ENCODE assay signal across 8 mouse cellular contexts in genomic region chr6:127853771-127854687, GRCm38 (mm10). TPM values are rescaled to one million over a fixed set of nuclear protein-coding genes. Genes with fewer than 3 reads are reported as not detected.
DNase-seq lines count a peak whose midpoint lies in the region; ATAC-seq lines count a peak whose summit lies in the region.

No protein-coding gene starts in this region.

- H3K36me3 ChIP-seq in heart, embryonic 12.5 days: no peaks in the 10 kb centered on the region
- H3K36me3 ChIP-seq in lung, embryonic 16.5 days (ENCODE audit: control insufficient read depth, insufficient read depth, low read length): no peaks in the 10 kb centered on the region

- no peaks in the 10 kb centered on the region for H3K9me3 ChIP-seq in heart, embryonic 12.5 days (replicated peaks)
- no peaks in the 10 kb centered on the region for H3K9me3 ChIP-seq in lung, embryonic 16.5 days (ENCODE audit: control insufficient read depth, low read length)

- no peak overlapping the region for H3K9ac ChIP-seq in heart, embryonic 12.5 days
- H3K9ac ChIP-seq in lung, embryonic 16.5 days (ENCODE audit: low read length): no peak overlapping the region

- peak; percentile 38 for DNase-seq in Muller cell, postnatal 12 days (ENCODE audit: inconsistent ontology term)
- peak; percentile 48 for DNase-seq in brain, adult 2 months (ENCODE audit: low read depth, low spot score)
- DNase-seq in urinary bladder, adult 2 months (ENCODE audit: low spot score): no peak
- no peak for DNase-seq in c-Kit-positive CD71-positive TER-119-positive erythroid progenitor cells, embryonic 14.5 days (ENCODE audit: low spot score)
- DNase-seq in kidney, postnatal 36 days: no peak
- no peak for DNase-seq in cerebellum, adult 9-11 months

- peak overlapping the region; percentile 50 for H3K4me2 ChIP-seq in heart, embryonic 12.5 days
- H3K4me2 ChIP-seq in lung, embryonic 16.5 days (ENCODE audit: low read depth, low read length): peak overlapping the region; percentile 48

- ATAC-seq in heart, embryonic 12.5 days (ENCODE audit: insufficient number of reproducible peaks, low FRiP score): peak; percentile 59; the same call in 1 of the 2 replicates
- ATAC-seq in lung, embryonic 16.5 days (ENCODE audit: low read depth): peak; percentile 79

- H3K4me3 ChIP-seq in heart, embryonic 12.5 days: 0 out of 2 replicates have a peak overlapping the region, but pooled peaks have one; percentile 2
- peak overlapping the region; percentile 12; the same call in 1 of the 2 replicates for H3K4me3 ChIP-seq in lung, embryonic 16.5 days (ENCODE audit: low read length)

- H3K4me1 ChIP-seq in heart, embryonic 12.5 days (replicated peaks): peaks cover 20% of the 10 kb centered on the region
- H3K4me1 ChIP-seq in lung, embryonic 16.5 days (replicated peaks; ENCODE audit: control insufficient read depth, insufficient read depth, low read length): peaks cover 17% of the 10 kb centered on the region

- 11% methylated on average over 16 of the region's 16 CpGs for WGBS in heart, embryonic 12.5 days
- WGBS in lung, embryonic 16.5 days: 8% methylated on average over 16 of the region's 16 CpGs

- H3K27me3 ChIP-seq in heart, embryonic 12.5 days (replicated peaks): peaks cover 3% of the 10 kb centered on the region; the same call in 1 of the 2 replicates
- no peaks in the 10 kb centered on the region for H3K27me3 ChIP-seq in lung, embryonic 16.5 days (ENCODE audit: control insufficient read depth, insufficient read depth, low read depth, low read length)

- peak overlapping the region; percentile 64 for H3K27ac ChIP-seq in heart, embryonic 12.5 days (ENCODE audit: poor library complexity, severe bottlenecking)
- peak overlapping the region; percentile 88 for H3K27ac ChIP-seq in lung, embryonic 16.5 days (ENCODE audit: low read length)

RNA-seq across cellular contexts. Expression of gene Tspan11, which starts 33.4 kb away (rescaled TPM):
- polyA plus RNA-seq in heart, embryonic 12.5 days (2016; fragmentation: Nextera tagmentation; extraction: Ambion mirVana): 1.9 and 3.1 TPM in 2 replicates
- polyA plus RNA-seq in lung, embryonic 16.5 days (2015; fragmentation: Nextera tagmentation; extraction: Ambion mirVana): 22.0 and 23.8 TPM in 2 replicates
- 3.2 and 3.4 TPM in 2 replicates for polyA plus RNA-seq in urinary bladder, adult 2 months (2012; rRNA removed)

Comparison
In these comparisons a context has a peak if more than half of its experiments do, and no peak if none do; other contexts are left out.
1. DNase-seq: peak in Muller cell, postnatal 12 days (single experiment) and brain, adult 2 months (single experiment); none in urinary bladder, adult 2 months (single experiment), c-Kit-positive CD71-positive TER-119-positive erythroid progenitor cells, embryonic 14.5 days (single experiment), kidney, postnatal 36 days (0 of 2) and cerebellum, adult 9-11 months (single experiment).